Mouse (Mus musculus) heart, embryonic 15.5 days (tissue): ENCODE measurements around the gene 1700020N01Rik. TPM values are rescaled to one million over a fixed set of nuclear protein-coding genes. Genes with fewer than 3 reads are reported as not detected.

Source experiments
- ATAC-seq: fragments of 200-750 bp; cut with Nextera tagmentation; replicated peaks from 2 replicates; pipeline ENCODE4 v1.8.0; 2017; ENCODE audit warnings: low read depth, moderate TSS enrichment; ENCODE audit not compliant: insufficient number of reproducible peaks, insufficient read depth, low FRiP score
- H3K27ac ChIP-seq: fragments of 300-500 bp; sonication (generic); 2 replicates; pipeline ENCODE4 v1.5.1; 2015; ENCODE audit warnings: mild to moderate bottlenecking, inconsistent platforms
- H3K27me3 ChIP-seq: fragments of 300-500 bp; sonication (generic); 2 replicates; pipeline ENCODE4 v1.6.1; 2015; ENCODE audit warnings: inconsistent platforms
- H3K36me3 ChIP-seq: fragments of 300-500 bp; sonication (generic); 2 replicates; pipeline ENCODE4 v1.6.1; 2015; ENCODE audit warnings: mild to moderate bottlenecking, inconsistent platforms
- H3K4me1 ChIP-seq: fragments of 300-500 bp; sonication (generic); replicated peaks from 2 replicates; pipeline ENCODE4 v1.6.1; 2015; ENCODE audit warnings: inconsistent platforms
- H3K4me2 ChIP-seq: fragments of 300-500 bp; sonication (generic); 2 replicates; pipeline ENCODE4 v1.6.1; 2015; ENCODE audit warnings: inconsistent platforms, mild to moderate bottlenecking, moderate library complexity
- H3K4me3 ChIP-seq: fragments of 300-500 bp; sonication (generic); 2 replicates; pipeline ENCODE4 v1.5.1; 2015; ENCODE audit warnings: mild to moderate bottlenecking, inconsistent platforms
- H3K9ac ChIP-seq: fragments of 300-500 bp; sonication (generic); 2 replicates; pipeline ENCODE4 v1.6.1; 2015; ENCODE audit warnings: mild to moderate bottlenecking, inconsistent platforms
- H3K9me3 ChIP-seq: fragments of 300-500 bp; sonication (generic); replicated peaks from 2 replicates; pipeline ENCODE4 v1.6.1; 2016; ENCODE audit warnings: inconsistent platforms
- WGBS: fragments of 180-500 bp; shearing (Covaris S2); methylation state at CpG from one replicate; pipeline ENCODE4 v1.1.7; 2015; ENCODE audit warnings: mixed read lengths; 5-methylcytosine and 5-hydroxymethylcytosine counted together
- polyA plus RNA-seq: library from polyadenylated mRNA; unstranded; fragments of >200 nt; fragmentation: Nextera tagmentation; extraction: Ambion mirVana; gene quantifications from 2 replicates; pipeline ENCODE4 v1.2.1, GENCODE M21; 2015

1700020N01Rik gene
- polyA plus RNA-seq, 1 experiment from 2014 or later = not detected

DNA sequence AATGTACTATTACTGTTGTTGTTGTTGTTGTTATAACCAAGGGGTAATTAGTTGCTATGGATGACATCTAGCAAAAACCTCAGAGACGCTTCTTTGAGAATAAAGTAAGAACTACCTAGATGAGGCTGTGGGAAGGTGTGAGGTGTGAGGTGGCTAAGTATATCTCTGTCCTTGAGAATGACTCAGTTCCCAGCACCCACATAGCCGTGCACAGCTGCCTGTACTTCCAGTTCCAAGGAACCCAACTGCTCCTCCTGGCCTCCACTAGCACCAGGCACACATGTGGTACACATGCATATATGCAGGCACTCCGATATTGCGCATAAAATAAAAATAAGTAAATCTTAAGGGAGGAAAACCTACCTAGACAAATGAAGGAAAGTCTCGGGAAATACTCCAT lies 28.8 kb upstream of the 1700020N01Rik start:
- Histone ChIP-seq H3K36me3 (no peaks in the 10 kb centered on the region), H3K4me3 (no peak overlapping the region), H3K27me3 (no peaks in the 10 kb centered on the region), H3K9ac (no peak overlapping the region), H3K9me3 (no peaks in the 10 kb centered on the region), H3K4me2 (no peak overlapping the region), H3K4me1 (peaks cover 3% of the 10 kb centered on the region; the same call in 1 of the 2 replicates), H3K27ac (no peak overlapping the region)
- 86% methylated on average over 5 of the region's 5 CpGs for WGBS
- ATAC-seq = no peak

- Histone ChIP-seq H3K27me3 (no peaks in the 10 kb centered on the region), H3K4me2 (no peak overlapping the region), H3K4me3 (no peak overlapping the region), H3K9ac (no peak overlapping the region), H3K36me3 (no peaks in the 10 kb centered on the region), H3K4me1 (peaks cover 3% of the 10 kb centered on the region; the same call in 1 of the 2 replicates), H3K27ac (no peak overlapping the region), H3K9me3 (no peaks in the 10 kb centered on the region)
- 96% methylated on average over 1 of the region's 1 CpGs for WGBS
- ATAC-seq = no peak
Measured at GRCm38 (mm10) chr10:21566074-21566473, 26.9 kb upstream of the 1700020N01Rik start.

- Histone ChIP-seq H3K27ac (no peak overlapping the region), H3K4me3 (no peak overlapping the region), H3K9me3 (no peaks in the 10 kb centered on the region), H3K27me3 (no peaks in the 10 kb centered on the region), H3K9ac (no peak overlapping the region), H3K36me3 (no peaks in the 10 kb centered on the region), H3K4me1 (no peaks in the 10 kb centered on the region), H3K4me2 (no peak overlapping the region)
- ATAC-seq = no peak
- WGBS = 83% methylated on average over 4 of the region's 4 CpGs
Measured at GRCm38 (mm10) chr10:21571615-21572014, 21.3 kb upstream of the 1700020N01Rik start.

DNA sequence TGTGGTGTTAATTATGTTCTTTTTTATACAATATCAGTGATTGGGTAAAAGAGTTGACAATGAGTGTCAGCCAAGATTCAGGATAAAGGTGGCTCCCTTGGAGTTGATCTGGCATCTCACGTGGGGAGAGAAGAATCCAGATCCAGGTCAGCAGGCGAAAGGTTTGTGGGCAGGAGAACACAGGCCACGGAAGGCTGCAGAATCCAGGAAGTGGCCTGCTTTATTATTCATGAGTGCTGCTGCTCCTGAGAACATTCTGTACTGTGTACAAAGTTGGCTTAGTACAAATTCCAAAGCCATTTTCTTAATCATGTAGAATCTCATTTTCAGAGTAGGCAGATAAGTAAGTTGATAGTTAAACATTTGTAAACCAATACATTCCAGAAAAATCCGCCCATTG lies 19.2 kb upstream of the 1700020N01Rik start:
- WGBS = 69% methylated on average over 4 of the region's 4 CpGs
- no peaks in the 10 kb centered on the region for H3K27me3 ChIP-seq
- no peaks in the 10 kb centered on the region for H3K9me3 ChIP-seq
- no peak overlapping the region for H3K4me3 ChIP-seq
- no peak overlapping the region for H3K9ac ChIP-seq
- no peak for ATAC-seq
- peaks cover 4% of the 10 kb centered on the region for H3K4me1 ChIP-seq
- H3K4me2 ChIP-seq = no peak overlapping the region
- no peak overlapping the region for H3K27ac ChIP-seq
- no peaks in the 10 kb centered on the region for H3K36me3 ChIP-seq

GRCm38 (mm10) chr10:21575806-21576378 lies 17.1 kb upstream of the 1700020N01Rik start:
- 86% methylated on average over 11 of the region's 11 CpGs for WGBS
- no peak overlapping the region for H3K9ac ChIP-seq

DNA sequence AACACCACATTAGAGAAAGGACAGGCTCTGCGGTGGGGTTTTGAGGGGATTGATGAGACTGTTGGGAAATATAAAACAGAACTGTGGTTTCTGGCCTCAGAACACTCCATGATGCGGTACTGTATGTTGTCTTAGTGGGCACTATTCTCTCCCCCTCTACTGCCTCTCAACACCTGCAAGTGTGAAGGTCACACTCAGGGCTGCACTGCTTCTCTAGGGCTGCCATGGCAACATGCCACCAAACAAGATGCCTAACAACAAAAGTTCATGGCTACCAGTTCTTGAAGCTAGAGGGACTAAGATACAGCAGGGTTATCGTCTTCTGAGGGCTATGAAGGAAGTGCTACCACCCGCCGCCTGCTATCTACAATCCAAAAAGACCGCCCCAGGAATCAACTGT lies 15.1 kb upstream of the 1700020N01Rik start:
- Histone ChIP-seq H3K9me3 (no peaks in the 10 kb centered on the region), H3K4me3 (no peak overlapping the region), H3K4me2 (no peak overlapping the region), H3K4me1 (peaks cover 4% of the 10 kb centered on the region), H3K27ac (no peak overlapping the region), H3K27me3 (no peaks in the 10 kb centered on the region), H3K9ac (no peak overlapping the region), H3K36me3 (no peaks in the 10 kb centered on the region)
- WGBS = 38% methylated on average over 6 of the region's 6 CpGs
- ATAC-seq = no peak

More at GRCm38 (mm10) chr10:21575806-21576378, 17.1 kb upstream of the 1700020N01Rik start:
- Histone ChIP-seq H3K27me3 (no peaks in the 10 kb centered on the region), H3K36me3 (no peaks in the 10 kb centered on the region), H3K27ac (no peak overlapping the region), H3K4me3 (no peak overlapping the region), H3K9me3 (no peaks in the 10 kb centered on the region), H3K4me1 (peaks cover 4% of the 10 kb centered on the region), H3K4me2 (no peak overlapping the region)
- ATAC-seq = no peak

GRCm38 (mm10) chr10:21581546-21581945 lies 11.4 kb upstream of the 1700020N01Rik start:
- Histone ChIP-seq H3K9me3 (no peaks in the 10 kb centered on the region), H3K4me2 (no peak overlapping the region), H3K27ac (no peak overlapping the region), H3K36me3 (no peaks in the 10 kb centered on the region), H3K27me3 (no peaks in the 10 kb centered on the region), H3K9ac (no peak overlapping the region), H3K4me3 (no peak overlapping the region), H3K4me1 (peaks cover 4% of the 10 kb centered on the region)
- no peak for ATAC-seq
- 82% methylated on average over 1 of the region's 1 CpGs for whole genome bisulfite sequencing

GRCm38 (mm10) chr10:21587041-21587440 lies 5.9 kb upstream of the 1700020N01Rik start:
- H3K4me2 ChIP-seq = no peak overlapping the region
- no peaks in the 10 kb centered on the region for H3K4me1 ChIP-seq
- no peak overlapping the region for H3K27ac ChIP-seq
- H3K9me3 ChIP-seq = no peaks in the 10 kb centered on the region
- H3K4me3 ChIP-seq = no peak overlapping the region
- WGBS = 88% methylated on average over 2 of the region's 2 CpGs
- no peak for ATAC-seq
- H3K36me3 ChIP-seq = no peaks in the 10 kb centered on the region
- H3K9ac ChIP-seq = no peak overlapping the region
- H3K27me3 ChIP-seq = no peaks in the 10 kb centered on the region

DNA sequence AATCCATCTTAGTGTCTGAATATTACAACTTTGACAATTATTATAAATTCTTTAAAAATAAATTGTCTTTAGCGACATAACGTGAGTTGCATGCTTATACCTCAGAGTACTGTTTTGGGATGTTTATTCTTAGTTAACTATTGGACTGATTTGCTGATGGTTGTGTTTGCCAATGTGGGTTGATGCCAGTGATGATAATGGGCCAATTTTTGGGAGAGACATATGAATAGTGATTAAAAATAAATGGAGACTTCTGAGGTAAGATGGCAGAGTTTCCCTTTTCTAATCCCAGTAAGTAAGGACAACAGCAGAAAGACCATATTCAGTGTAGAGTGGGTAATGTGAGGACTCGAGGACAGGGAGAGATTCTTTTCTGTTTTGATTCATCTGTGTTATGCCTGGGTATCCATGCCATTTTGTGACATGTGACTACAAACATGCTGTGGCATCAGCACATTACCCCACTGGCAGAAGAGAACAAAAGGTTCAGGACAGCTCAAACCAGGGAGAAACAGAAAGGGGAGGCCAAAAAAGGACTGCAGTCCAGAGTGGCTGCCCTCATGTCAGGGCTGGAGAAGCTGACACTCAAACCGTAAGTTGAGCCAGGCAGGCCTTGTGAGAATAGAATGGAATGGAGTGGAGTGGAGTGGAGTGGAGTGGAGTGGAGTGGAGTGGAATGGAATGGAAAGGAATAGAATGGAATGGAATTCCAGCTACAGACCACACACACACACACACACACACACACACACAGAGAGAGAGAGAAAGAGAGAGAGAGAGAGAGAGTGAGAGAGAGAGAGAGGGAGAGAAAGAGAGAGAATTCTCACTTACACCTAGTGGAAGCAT lies 4.7 kb upstream of the 1700020N01Rik start:
- H3K27me3 ChIP-seq = no peaks in the 10 kb centered on the region
- H3K4me2 ChIP-seq = no peak overlapping the region
- no peak for ATAC-seq
- no peaks in the 10 kb centered on the region for H3K9me3 ChIP-seq
- no peaks in the 10 kb centered on the region for H3K36me3 ChIP-seq
- H3K4me3 ChIP-seq = no peak overlapping the region
- H3K27ac ChIP-seq = no peak overlapping the region
- H3K4me1 ChIP-seq = no peaks in the 10 kb centered on the region
- H3K9ac ChIP-seq = no peak overlapping the region
- WGBS = 74% methylated on average over 4 of the region's 4 CpGs

DNA sequence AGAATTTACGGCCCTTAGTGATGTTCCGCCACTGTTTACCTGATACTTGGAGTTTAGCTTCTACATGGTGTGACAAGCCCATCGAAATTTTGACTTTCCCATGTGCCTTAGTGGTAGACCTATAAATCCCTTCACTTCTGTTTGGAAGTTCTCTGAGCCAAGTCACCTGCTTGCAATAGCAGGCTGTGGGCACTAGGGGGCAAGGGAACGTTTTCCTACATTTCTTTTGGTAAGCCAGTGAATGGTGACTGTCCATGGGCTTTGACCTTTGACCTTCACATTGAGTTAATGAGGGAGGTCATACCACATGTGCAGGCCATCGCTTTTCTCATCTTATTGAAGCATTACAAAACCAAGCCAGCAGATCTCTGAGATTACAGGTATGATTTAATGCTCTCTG lies 8.0 kb downstream of the 1700020N01Rik start:
- Histone ChIP-seq H3K4me1 (peaks cover 10% of the 10 kb centered on the region), H3K4me3 (no peak overlapping the region), H3K4me2 (no peak overlapping the region), H3K27me3 (no peaks in the 10 kb centered on the region), H3K9me3 (no peaks in the 10 kb centered on the region), H3K9ac (no peak overlapping the region), H3K27ac (no peak overlapping the region), H3K36me3 (no peaks in the 10 kb centered on the region)
- 44% methylated on average over 5 of the region's 5 CpGs for WGBS
- no peak for ATAC-seq

DNA sequence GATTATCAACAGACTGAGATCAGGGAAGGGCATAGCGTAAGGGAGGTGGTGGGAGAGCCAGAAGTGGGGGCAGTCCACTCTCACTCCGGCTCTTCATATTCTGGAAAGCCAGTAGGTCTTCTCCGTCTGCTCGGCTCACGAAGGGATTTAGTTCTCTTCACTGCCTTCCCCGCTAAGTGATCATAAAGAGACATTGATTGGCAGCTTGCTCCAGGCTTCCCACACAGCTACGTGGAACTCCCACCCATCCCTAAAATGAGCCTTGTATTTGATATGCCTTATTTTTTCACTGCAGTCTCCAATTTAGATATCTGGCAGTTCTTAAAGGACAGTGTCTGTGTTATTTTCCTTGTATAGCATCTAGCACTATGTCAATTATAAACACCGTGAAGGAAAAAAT lies 11.5 kb downstream of the 1700020N01Rik start:
- Histone ChIP-seq H3K4me3 (no peak overlapping the region), H3K4me1 (peaks cover 18% of the 10 kb centered on the region), H3K27ac (0 out of 2 replicates have a peak overlapping the region, but pooled peaks have one; percentile 40), H3K27me3 (no peaks in the 10 kb centered on the region), H3K4me2 (no peak overlapping the region), H3K9ac (no peak overlapping the region), H3K9me3 (no peaks in the 10 kb centered on the region), H3K36me3 (no peaks in the 10 kb centered on the region)
- 80% methylated on average over 8 of the region's 8 CpGs for WGBS
- no peak for ATAC-seq
